Mouse (Mus musculus): ENCODE results near the gene Plpp4. TPM values are rescaled to one million over a fixed set of nuclear protein-coding genes. Genes with fewer than 3 reads are reported as not detected.

The Plpp4 gene
- total RNA-seq, 1 experiment, result not detected

- TF ChIP-seq MAFK (IDR thresholded peaks at IDR 0.05; ENCODE audit: insufficient read depth, low read depth, low read length) (no peak), CHD2 (IDR thresholded peaks at IDR 0.05; ENCODE audit: low read depth, low read length) (no peak), ZC3H11A (IDR thresholded peaks at IDR 0.05; ENCODE audit: borderline replicate concordance, low read depth, low read length) (no peak), ZNF384 (IDR thresholded peaks at IDR 0.05; ENCODE audit: low read depth, low read length) (no peak), HCFC1 (IDR thresholded peaks at IDR 0.05; ENCODE audit: borderline replicate concordance, insufficient read depth, low read length) (no peak)
- H3K27ac ChIP-seq (ENCODE audit: insufficient read depth, low read depth, low read length, poor library complexity, severe bottlenecking), result no peak overlapping the region
- no peak for DNase-seq (ENCODE audit: low read depth, low spot score)
- H3K36me3 ChIP-seq (ENCODE audit: control insufficient read depth, insufficient read depth, low read length, poor library complexity, severe bottlenecking), result no peaks in the 10 kb centered on the region
- no peaks in the 10 kb centered on the region for H3K4me1 ChIP-seq (ENCODE audit: control insufficient read depth in 2 of 2, insufficient read depth in 2 of 2, low read length in 2 of 2, poor library complexity in 1 of 2)
- H3K9ac ChIP-seq (ENCODE audit: insufficient read depth, low read depth, low read length, poor library complexity, severe bottlenecking), result no peak overlapping the region
- in situ Hi-C loops (cut with MboI; ENCODE audit: low sequenced_read_pairs in 2 of 2, unreplicated experiment in 2 of 2), result no loop called here
- H3K9me3 ChIP-seq (ENCODE audit: control insufficient read depth, insufficient read depth, low read depth, low read length), result no peaks in the 10 kb centered on the region
- no peak overlapping the region for H3K4me3 ChIP-seq (ENCODE audit: insufficient read depth in 1 of 2, low read depth in 1 of 2, low read length in 2 of 2, poor library complexity in 1 of 2, severe bottlenecking in 1 of 2)
Measured at GRCm38 (mm10) chr7:129279261-129279660, 22.4 kb downstream of the Plpp4 start.

- no peak for DNase-seq (ENCODE audit: low read depth, low spot score)
- Histone ChIP-seq H3K9ac (ENCODE audit: insufficient read depth, low read depth, low read length, poor library complexity, severe bottlenecking) (no peak overlapping the region), H3K27ac (ENCODE audit: insufficient read depth, low read depth, low read length, poor library complexity, severe bottlenecking) (no peak overlapping the region), H3K9me3 (ENCODE audit: control insufficient read depth, insufficient read depth, low read depth, low read length) (no peaks in the 10 kb centered on the region), H3K36me3 (ENCODE audit: control insufficient read depth, insufficient read depth, low read length, poor library complexity, severe bottlenecking) (no peaks in the 10 kb centered on the region), H3K4me1 (ENCODE audit: control insufficient read depth in 2 of 2, insufficient read depth in 2 of 2, low read length in 2 of 2, poor library complexity in 1 of 2) (no peaks in the 10 kb centered on the region), H3K4me3 (ENCODE audit: insufficient read depth in 1 of 2, low read depth in 1 of 2, low read length in 2 of 2, poor library complexity in 1 of 2, severe bottlenecking in 1 of 2) (no peak overlapping the region)
- TF ChIP-seq CHD2 (IDR thresholded peaks at IDR 0.05; ENCODE audit: low read depth, low read length) (no peak), ZNF384 (IDR thresholded peaks at IDR 0.05; ENCODE audit: low read depth, low read length) (no peak), ZC3H11A (IDR thresholded peaks at IDR 0.05; ENCODE audit: borderline replicate concordance, low read depth, low read length) (no peak), HCFC1 (IDR thresholded peaks at IDR 0.05; ENCODE audit: borderline replicate concordance, insufficient read depth, low read length) (no peak), MAFK (IDR thresholded peaks at IDR 0.05; ENCODE audit: insufficient read depth, low read depth, low read length) (no peak)
- in situ Hi-C loops (cut with MboI; ENCODE audit: low sequenced_read_pairs in 2 of 2, unreplicated experiment in 2 of 2), result no loop called here
Measured at GRCm38 (mm10) chr7:129281966-129282365, 25.1 kb downstream of the Plpp4 start.

GRCm38 (mm10) chr7:129285186-129285868, 28.5 kb downstream of the Plpp4 start:
- Histone ChIP-seq H3K4me3 (ENCODE audit: insufficient read depth in 1 of 2, low read depth in 1 of 2, low read length in 2 of 2, poor library complexity in 1 of 2, severe bottlenecking in 1 of 2) (no peak overlapping the region), H3K9ac (ENCODE audit: insufficient read depth, low read depth, low read length, poor library complexity, severe bottlenecking) (no peak overlapping the region), H3K4me1 (ENCODE audit: control insufficient read depth in 2 of 2, insufficient read depth in 2 of 2, low read length in 2 of 2, poor library complexity in 1 of 2) (no peaks in the 10 kb centered on the region), H3K36me3 (ENCODE audit: control insufficient read depth, insufficient read depth, low read length, poor library complexity, severe bottlenecking) (no peaks in the 10 kb centered on the region), H3K9me3 (ENCODE audit: control insufficient read depth, insufficient read depth, low read depth, low read length) (no peaks in the 10 kb centered on the region), H3K27ac (ENCODE audit: insufficient read depth, low read depth, low read length, poor library complexity, severe bottlenecking) (no peak overlapping the region)
- TF ChIP-seq ZNF384 (IDR thresholded peaks at IDR 0.05; ENCODE audit: low read depth, low read length) (no peak), MAFK (IDR thresholded peaks at IDR 0.05; ENCODE audit: insufficient read depth, low read depth, low read length) (no peak), ZC3H11A (IDR thresholded peaks at IDR 0.05; ENCODE audit: borderline replicate concordance, low read depth, low read length) (no peak), HCFC1 (IDR thresholded peaks at IDR 0.05; ENCODE audit: borderline replicate concordance, insufficient read depth, low read length) (no peak), CHD2 (IDR thresholded peaks at IDR 0.05; ENCODE audit: low read depth, low read length) (no peak)
- DNase-seq (ENCODE audit: low read depth, low spot score), result no peak
- in situ Hi-C loops (cut with MboI; ENCODE audit: low sequenced_read_pairs in 2 of 2, unreplicated experiment in 2 of 2), result no loop called here

GRCm38 (mm10) chr7:129293211-129293610, 36.4 kb downstream of the Plpp4 start:
- Histone ChIP-seq H3K36me3 (ENCODE audit: control insufficient read depth, insufficient read depth, low read length, poor library complexity, severe bottlenecking) (no peaks in the 10 kb centered on the region), H3K9ac (ENCODE audit: insufficient read depth, low read depth, low read length, poor library complexity, severe bottlenecking) (no peak overlapping the region), H3K9me3 (ENCODE audit: control insufficient read depth, insufficient read depth, low read depth, low read length) (no peaks in the 10 kb centered on the region), H3K4me1 (ENCODE audit: control insufficient read depth in 2 of 2, insufficient read depth in 2 of 2, low read length in 2 of 2, poor library complexity in 1 of 2) (no peaks in the 10 kb centered on the region), H3K4me3 (ENCODE audit: insufficient read depth in 1 of 2, low read depth in 1 of 2, low read length in 2 of 2, poor library complexity in 1 of 2, severe bottlenecking in 1 of 2) (no peak overlapping the region), H3K27ac (ENCODE audit: insufficient read depth, low read depth, low read length, poor library complexity, severe bottlenecking) (no peak overlapping the region)
- TF ChIP-seq HCFC1 (IDR thresholded peaks at IDR 0.05; ENCODE audit: borderline replicate concordance, insufficient read depth, low read length) (no peak), ZC3H11A (IDR thresholded peaks at IDR 0.05; ENCODE audit: borderline replicate concordance, low read depth, low read length) (no peak), CHD2 (IDR thresholded peaks at IDR 0.05; ENCODE audit: low read depth, low read length) (no peak)
- in situ Hi-C loops (cut with MboI; ENCODE audit: low sequenced_read_pairs in 2 of 2, unreplicated experiment in 2 of 2), result no loop called here
- no peak for DNase-seq (ENCODE audit: low read depth, low spot score)

All from ES-E14 (cell line).